Mouse (Mus musculus): ENCODE data around the gene Gnas. TPM values are rescaled to one million over a fixed set of nuclear protein-coding genes. Genes with fewer than 3 reads are reported as not detected.
"Not testable (repeated sequence)": the region's sequence is repeated elsewhere in the genome, so short reads cannot be mapped to it uniquely, and the experiment has no call there.

Gene Gnas
- total and polyA plus RNA-seq, 2 experiments, result 201 to 417 TPM

GRCm38 (mm10) chr2:174311613-174312012 lies 27.5 kb downstream of the Gnas start:
- H3K27ac ChIP-seq (replicated peaks; ENCODE audit: insufficient read depth, low read depth, low read length), result no peak overlapping the region
- H3K9ac ChIP-seq (ENCODE audit: low read depth, low read length), result no peak overlapping the region
- H3K4me3 ChIP-seq (ENCODE audit: insufficient read depth, low read depth, low read length), result no peak overlapping the region
- no peak for TF ChIP-seq POLR2A (IDR thresholded peaks at IDR 0.05; ENCODE audit: extremely low read depth, insufficient read depth, low read length)
- TF ChIP-seq CTCF (IDR thresholded peaks at IDR 0.05; ENCODE audit: low read depth, low read length), result no peak
- H3K27me3 ChIP-seq (ENCODE audit: control insufficient read depth, insufficient read depth, low read length), result no peaks in the 10 kb centered on the region
- WGBS, result 93% methylated on average over 1 of the region's 1 CpGs
- no peaks in the 10 kb centered on the region for H3K4me1 ChIP-seq (ENCODE audit: control insufficient read depth, insufficient read depth, low read length)
- H3K79me2 ChIP-seq (ENCODE audit: control insufficient read depth, insufficient read depth, low read length), result no peaks in the 10 kb centered on the region
- H3K36me3 ChIP-seq (ENCODE audit: control insufficient read depth, insufficient read depth, low read length), result no peaks in the 10 kb centered on the region
- DNase-seq (ENCODE audit: extremely low read depth, low read depth, low spot score), result no peak

- 26% methylated on average over 4 of the region's 4 CpGs for WGBS
- H3K27ac ChIP-seq (replicated peaks; ENCODE audit: insufficient read depth, low read depth, low read length), result no peak overlapping the region
- no peak overlapping the region for H3K4me3 ChIP-seq (ENCODE audit: insufficient read depth, low read depth, low read length)
- no peaks in the 10 kb centered on the region for H3K79me2 ChIP-seq (ENCODE audit: control insufficient read depth, insufficient read depth, low read length)
- no peaks in the 10 kb centered on the region for H3K36me3 ChIP-seq (ENCODE audit: control insufficient read depth, insufficient read depth, low read length)
- H3K9ac ChIP-seq (ENCODE audit: low read depth, low read length), result no peak overlapping the region
- no peaks in the 10 kb centered on the region for H3K27me3 ChIP-seq (ENCODE audit: control insufficient read depth, insufficient read depth, low read length)
- no peak for TF ChIP-seq POLR2A (IDR thresholded peaks at IDR 0.05; ENCODE audit: extremely low read depth, insufficient read depth, low read length)
- TF ChIP-seq CTCF (IDR thresholded peaks at IDR 0.05; ENCODE audit: low read depth, low read length), result peak; percentile 70
- H3K4me1 ChIP-seq (ENCODE audit: control insufficient read depth, insufficient read depth, low read length), result no peaks in the 10 kb centered on the region
- DNase-seq (ENCODE audit: extremely low read depth, low read depth, low spot score), result peak; percentile 64
Measured at GRCm38 (mm10) chr2:174312118-174312647, 28.1 kb downstream of the Gnas start.

GRCm38 (mm10) chr2:174312661-174313060 lies 28.5 kb downstream of the Gnas start:
- DNase-seq (ENCODE audit: extremely low read depth, low read depth, low spot score), result no peak

GRCm38 (mm10) chr2:174315445-174315844 lies 31.3 kb downstream of the Gnas start:
- H3K36me3 ChIP-seq (ENCODE audit: control insufficient read depth, insufficient read depth, low read length); DNase-seq (ENCODE audit: extremely low read depth, low read depth, low spot score); H3K27me3 ChIP-seq (ENCODE audit: control insufficient read depth, insufficient read depth, low read length); H3K4me3 ChIP-seq (ENCODE audit: insufficient read depth, low read depth, low read length); H3K79me2 ChIP-seq (ENCODE audit: control insufficient read depth, insufficient read depth, low read length); H3K27ac ChIP-seq (replicated peaks; ENCODE audit: insufficient read depth, low read depth, low read length); H3K4me1 ChIP-seq (ENCODE audit: control insufficient read depth, insufficient read depth, low read length); H3K9ac ChIP-seq (ENCODE audit: low read depth, low read length): not testable (repeated sequence)

More at GRCm38 (mm10) chr2:174312661-174313060, 28.5 kb downstream of the Gnas start:
- H3K4me3 ChIP-seq (ENCODE audit: insufficient read depth, low read depth, low read length), result no peak overlapping the region
- no peak overlapping the region for H3K27ac ChIP-seq (replicated peaks; ENCODE audit: insufficient read depth, low read depth, low read length)
- no peaks in the 10 kb centered on the region for H3K4me1 ChIP-seq (ENCODE audit: control insufficient read depth, insufficient read depth, low read length)
- H3K9ac ChIP-seq (ENCODE audit: low read depth, low read length), result no peak overlapping the region
- no peaks in the 10 kb centered on the region for H3K27me3 ChIP-seq (ENCODE audit: control insufficient read depth, insufficient read depth, low read length)
- H3K36me3 ChIP-seq (ENCODE audit: control insufficient read depth, insufficient read depth, low read length), result no peaks in the 10 kb centered on the region
- TF ChIP-seq POLR2A (IDR thresholded peaks at IDR 0.05; ENCODE audit: extremely low read depth, insufficient read depth, low read length) (no peak), CTCF (IDR thresholded peaks at IDR 0.05; ENCODE audit: low read depth, low read length) (no peak)
- WGBS, result 80% methylated on average over 2 of the region's 2 CpGs
- H3K79me2 ChIP-seq (ENCODE audit: control insufficient read depth, insufficient read depth, low read length), result no peaks in the 10 kb centered on the region

- no peak overlapping the region for H3K9ac ChIP-seq (ENCODE audit: low read depth, low read length)
- H3K79me2 ChIP-seq (ENCODE audit: control insufficient read depth, insufficient read depth, low read length), result no peaks in the 10 kb centered on the region
- no peaks in the 10 kb centered on the region for H3K4me1 ChIP-seq (ENCODE audit: control insufficient read depth, insufficient read depth, low read length)
- H3K36me3 ChIP-seq (ENCODE audit: control insufficient read depth, insufficient read depth, low read length), result no peaks in the 10 kb centered on the region
- H3K4me3 ChIP-seq (ENCODE audit: insufficient read depth, low read depth, low read length), result no peak overlapping the region
- DNase-seq (ENCODE audit: extremely low read depth, low read depth, low spot score), result no peak
- H3K27me3 ChIP-seq (ENCODE audit: control insufficient read depth, insufficient read depth, low read length), result no peaks in the 10 kb centered on the region
- TF ChIP-seq CTCF (IDR thresholded peaks at IDR 0.05; ENCODE audit: low read depth, low read length), result no peak
- no peak overlapping the region for H3K27ac ChIP-seq (replicated peaks; ENCODE audit: insufficient read depth, low read depth, low read length)
- 91% methylated on average over 9 of the region's 9 CpGs for WGBS
Measured at GRCm38 (mm10) chr2:174316661-174317060, 32.5 kb downstream of the Gnas start.

GRCm38 (mm10) chr2:174325989-174326388 lies 41.9 kb downstream of the Gnas start:
- H3K9ac ChIP-seq (ENCODE audit: low read depth, low read length), result no peak overlapping the region
- no peaks in the 10 kb centered on the region; the same call in 1 of the 2 replicates for H3K27me3 ChIP-seq (ENCODE audit: control insufficient read depth, insufficient read depth, low read length)

More at GRCm38 (mm10) chr2:174325989-174326388, 41.9 kb downstream of the Gnas start:
- no peaks in the 10 kb centered on the region for H3K36me3 ChIP-seq (ENCODE audit: control insufficient read depth, insufficient read depth, low read length)
- no peak overlapping the region for H3K4me3 ChIP-seq (ENCODE audit: insufficient read depth, low read depth, low read length)
- H3K79me2 ChIP-seq (ENCODE audit: control insufficient read depth, insufficient read depth, low read length), result peaks cover 9% of the 10 kb centered on the region
- H3K4me1 ChIP-seq (ENCODE audit: control insufficient read depth, insufficient read depth, low read length), result peaks cover 5% of the 10 kb centered on the region; the same call in 1 of the 2 replicates
- WGBS, result 93% methylated on average over 4 of the region's 4 CpGs
- TF ChIP-seq POLR2A (IDR thresholded peaks at IDR 0.05; ENCODE audit: extremely low read depth, insufficient read depth, low read length), result no peak
- no peak for TF ChIP-seq CTCF (IDR thresholded peaks at IDR 0.05; ENCODE audit: low read depth, low read length)
- no peak overlapping the region for H3K27ac ChIP-seq (replicated peaks; ENCODE audit: insufficient read depth, low read depth, low read length)
- DNase-seq (ENCODE audit: extremely low read depth, low read depth, low spot score), result no peak
